9 mouse cellular contexts compared by ENCODE assay signal in genomic region chr4:83273616-83274050, GRCm38 (mm10). TPM values are rescaled to one million over a fixed set of nuclear protein-coding genes. Genes with fewer than 3 reads are reported as not detected.
DNase-seq lines count a peak whose midpoint lies in the region; ATAC-seq and TF ChIP-seq lines count a peak whose summit lies in the region.
"Had no signal": no experiment of that assay in that cellular context is flagged by ENCODE, and none has a peak within 500 bp of the region (broad histone marks: within the 10 kb centered on the region; RNA-seq: fewer than 3 reads in every experiment).

No protein-coding gene starts in this region.

- no peak for TF ChIP-seq POLR2A in testis, adult 2 months (IDR thresholded peaks at IDR 0.05; ENCODE audit: control insufficient read depth, low read depth, low read length)

- peaks cover 3% of the 10 kb centered on the region; the same call in 1 of the 2 replicates for H3K4me1 ChIP-seq in testis, adult 2 months (ENCODE audit: control insufficient read depth, insufficient read depth, low read length)
- H3K4me1 ChIP-seq in heart, embryonic 11.5 days (ENCODE audit: control insufficient read depth, insufficient read depth, low read length), result no peaks in the 10 kb centered on the region
- H3K4me1 ChIP-seq in forebrain, postnatal 0 days (ENCODE audit: insufficient read depth), result no peaks in the 10 kb centered on the region
- H3K4me1 ChIP-seq in midbrain, embryonic 16.5 days (ENCODE audit: control insufficient read depth, insufficient read depth, low read length), result no peaks in the 10 kb centered on the region

- no peaks in the 10 kb centered on the region for H3K36me3 ChIP-seq in testis, adult 2 months (ENCODE audit: control insufficient read depth, insufficient read depth, low read length)
- no peaks in the 10 kb centered on the region for H3K36me3 ChIP-seq in heart, embryonic 11.5 days (ENCODE audit: control insufficient read depth, insufficient read depth, low read length)
- no peaks in the 10 kb centered on the region for H3K36me3 ChIP-seq in forebrain, postnatal 0 days (ENCODE audit: insufficient read depth)
- no peaks in the 10 kb centered on the region for H3K36me3 ChIP-seq in midbrain, embryonic 16.5 days (ENCODE audit: control insufficient read depth, insufficient read depth, low read length)

- no peak for ATAC-seq in heart, embryonic 11.5 days (replicated peaks; ENCODE audit: insufficient number of reproducible peaks, low FRiP score, low TSS enrichment)
- ATAC-seq in forebrain, postnatal 0 days, result no peak
- ATAC-seq in midbrain, embryonic 16.5 days, result no peak

- no peak for DNase-seq in testis, postnatal 14 days (ENCODE audit: low spot score)
- peak; percentile 59 for DNase-seq in lung, postnatal 36 days
- no peak for DNase-seq in adrenal gland, postnatal 4 days (ENCODE audit: low spot score in 2 of 2)
- DNase-seq in ovary, postnatal 10 days (ENCODE audit: low spot score), result no peak
- DNase-seq in forebrain, postnatal 0 days, result no peak
- DNase-seq: embryo, embryonic 11 days had no signal

- H3K4me2 ChIP-seq in heart, embryonic 11.5 days, result peak overlapping the region; percentile 16; the same call in 1 of the 2 replicates
- H3K4me2 ChIP-seq in forebrain, postnatal 0 days (ENCODE audit: low read depth), result no peak overlapping the region
- no peak overlapping the region for H3K4me2 ChIP-seq in midbrain, embryonic 16.5 days (ENCODE audit: low read length)

- 71% methylated on average over 19 of the region's 19 CpGs for WGBS in heart, embryonic 11.5 days (ENCODE audit: insufficient replicate concordance)
- WGBS in forebrain, postnatal 0 days, result 93% methylated on average over 19 of the region's 19 CpGs
- 94% methylated on average over 19 of the region's 19 CpGs for whole genome bisulfite sequencing in midbrain, embryonic 16.5 days

- no peaks in the 10 kb centered on the region for H3K27me3 ChIP-seq in testis, adult 2 months (ENCODE audit: control insufficient read depth, insufficient read depth, low read length)
- H3K27me3 ChIP-seq in heart, embryonic 11.5 days (ENCODE audit: control insufficient read depth, insufficient read depth, low read length), result no peaks in the 10 kb centered on the region
- H3K27me3 ChIP-seq in forebrain, postnatal 0 days (ENCODE audit: insufficient read depth, low read length), result no peaks in the 10 kb centered on the region
- no peaks in the 10 kb centered on the region for H3K27me3 ChIP-seq in midbrain, embryonic 16.5 days (ENCODE audit: control insufficient read depth, insufficient read depth, low read depth, low read length)

- no peak overlapping the region for H3K27ac ChIP-seq in testis, adult 2 months (ENCODE audit: control insufficient read depth, insufficient read depth, low read depth, low read length)
- H3K27ac ChIP-seq in heart, embryonic 11.5 days (ENCODE audit: low read depth, low read length), result no peak overlapping the region
- no peak overlapping the region for H3K27ac ChIP-seq in forebrain, postnatal 0 days (ENCODE audit: low read depth, low read length)
- H3K27ac ChIP-seq in midbrain, embryonic 16.5 days (ENCODE audit: low read length), result no peak overlapping the region

- peak overlapping the region; percentile 23 for H3K4me3 ChIP-seq in testis, adult 2 months (ENCODE audit: control insufficient read depth, low read depth, low read length)
- H3K4me3 ChIP-seq in heart, embryonic 11.5 days (ENCODE audit: low read depth, low read length), result no peak overlapping the region
- H3K4me3 ChIP-seq in forebrain, postnatal 0 days (ENCODE audit: low read depth, low read length), result no peak overlapping the region
- H3K4me3 ChIP-seq in midbrain, embryonic 16.5 days (ENCODE audit: low read depth, low read length), result no peak overlapping the region

- no peak for TF ChIP-seq CTCF in testis, adult 2 months (IDR thresholded peaks at IDR 0.05; ENCODE audit: control insufficient read depth, insufficient read depth, insufficient replicate concordance, low read depth, low read length)
- no peak for TF ChIP-seq CTCF in forebrain, postnatal 0 days (IDR thresholded peaks at IDR 0.05; ENCODE audit: low read depth)

- no peaks in the 10 kb centered on the region for H3K9me3 ChIP-seq in heart, embryonic 11.5 days (replicated peaks; ENCODE audit: control insufficient read depth, low read length)
- H3K9me3 ChIP-seq in forebrain, postnatal 0 days (ENCODE audit: low read length), result no peaks in the 10 kb centered on the region
- no peaks in the 10 kb centered on the region for H3K9me3 ChIP-seq in midbrain, embryonic 16.5 days (replicated peaks; ENCODE audit: control insufficient read depth, low read length, poor library complexity, severe bottlenecking)

- peak overlapping the region; percentile 16; the same call in 1 of the 2 replicates for H3K9ac ChIP-seq in heart, embryonic 11.5 days (ENCODE audit: low read depth, low read length)
- no peak overlapping the region for H3K9ac ChIP-seq in forebrain, postnatal 0 days
- H3K9ac ChIP-seq in midbrain, embryonic 16.5 days (ENCODE audit: low read depth, low read length), result no peak overlapping the region

RNA-seq across cellular contexts. Expression of gene Ttc39b, which starts 50.4 kb away (rescaled TPM):
- 4.9 and 6.6 TPM in 2 replicates for polyA plus RNA-seq in testis, adult 2 months (2012; rRNA removed)
- polyA plus RNA-seq in heart, embryonic 11.5 days (2014; fragmentation: Nextera tagmentation; extraction: Ambion mirVana), result 2.3 and 2.9 TPM in 2 replicates
- total RNA-seq in adrenal gland, postnatal 4 days (2021), result 10 to 100 TPM; 16.7 to 22.3 TPM
- total RNA-seq in forebrain, postnatal 0 days (2014; rRNA removed), result 9.4 and 20.3 TPM in 2 replicates
- 4.6 and 5.1 TPM in 2 replicates for polyA plus RNA-seq in forebrain, postnatal 0 days (2015; fragmentation: Nextera tagmentation; extraction: Ambion mirVana)
- 5.9 and 7.1 TPM in 2 replicates for polyA plus RNA-seq in midbrain, embryonic 16.5 days (2015; fragmentation: Nextera tagmentation; extraction: Ambion mirVana)
